Mouse (Mus musculus) CH12.LX (cell line): ENCODE measurements at regions not wholly inside any gene's neighbourhood (a gene's known extent, or its start where the extent isn't known, plus 50 kb on each side); places are given as distances from the start of the nearest gene placed in this dataset.

Experiments
- CHD2 ChIP-seq: IDR thresholded peaks from 2 replicates; pipeline ENCODE4 v1.6.1; 2011; ENCODE audit warnings: low read length, improper control_type of control experiment
- CTCF ChIP-seq, 2 experiments: IDR thresholded peaks in 1 of 2; conservative IDR thresholded peaks in 1 of 2; 2 replicates each; pipeline ENCODE4 v1.5.1; 2011 to 2012; ENCODE audit warnings: low read depth in 2 of 2, low read length in 2 of 2, improper control_type of control experiment in 1 of 2, inconsistent platforms in 1 of 2, mild to moderate bottlenecking in 1 of 2, moderate library complexity in 1 of 2
- ELF1 ChIP-seq: IDR thresholded peaks from 2 replicates; pipeline ENCODE4 v1.6.1; 2014; ENCODE audit warnings: low read depth, mild to moderate bottlenecking, inconsistent platforms, low read length, improper control_type of control experiment
- EP300 ChIP-seq: IDR thresholded peaks from 2 replicates; pipeline ENCODE4 v1.6.1; 2011; ENCODE audit warnings: low read length, improper control_type of control experiment
- JUN ChIP-seq: IDR thresholded peaks from 2 replicates; pipeline ENCODE4 v1.6.1; 2011; ENCODE audit warnings: low read depth, mild to moderate bottlenecking, low read length, improper control_type of control experiment, moderate library complexity; ENCODE audit not compliant: insufficient read depth
- MAX ChIP-seq: IDR thresholded peaks from 2 replicates; pipeline ENCODE4 v1.6.1; 2011; ENCODE audit warnings: low read length, improper control_type of control experiment
- MXI1 ChIP-seq: IDR thresholded peaks from 2 replicates; pipeline ENCODE4 v1.6.1; 2011; ENCODE audit warnings: mild to moderate bottlenecking, low read depth, low read length, improper control_type of control experiment
- NRF1 ChIP-seq: IDR thresholded peaks from 2 replicates; pipeline ENCODE4 v1.6.1; 2014; ENCODE audit warnings: low read depth, mild to moderate bottlenecking, inconsistent platforms, low read length, improper control_type of control experiment, moderate library complexity
- POLR2A ChIP-seq: IDR thresholded peaks from 2 replicates; pipeline ENCODE4 v1.6.1; 2011; ENCODE audit warnings: low read depth, mild to moderate bottlenecking, improper control_type of control experiment, low read length
- TBP ChIP-seq: conservative IDR thresholded peaks from 2 replicates; pipeline ENCODE4 v1.6.1; 2011; ENCODE audit warnings: low read depth, low read length, improper control_type of control experiment
- TCF12 ChIP-seq: IDR thresholded peaks from 2 replicates; pipeline ENCODE4 v1.6.1; 2014; ENCODE audit warnings: low read depth, mild to moderate bottlenecking, inconsistent platforms, low read length, improper control_type of control experiment
- ZC3H11A ChIP-seq: IDR thresholded peaks from 2 replicates; pipeline ENCODE4 v1.6.1; 2012; ENCODE audit warnings: low read depth, mild to moderate bottlenecking, inconsistent platforms, low read length, improper control_type of control experiment
- ZKSCAN1 ChIP-seq: IDR thresholded peaks from 2 replicates; pipeline ENCODE4 v1.6.1; 2012; ENCODE audit warnings: low read depth, inconsistent platforms, low read length, improper control_type of control experiment, borderline replicate concordance

DNA sequence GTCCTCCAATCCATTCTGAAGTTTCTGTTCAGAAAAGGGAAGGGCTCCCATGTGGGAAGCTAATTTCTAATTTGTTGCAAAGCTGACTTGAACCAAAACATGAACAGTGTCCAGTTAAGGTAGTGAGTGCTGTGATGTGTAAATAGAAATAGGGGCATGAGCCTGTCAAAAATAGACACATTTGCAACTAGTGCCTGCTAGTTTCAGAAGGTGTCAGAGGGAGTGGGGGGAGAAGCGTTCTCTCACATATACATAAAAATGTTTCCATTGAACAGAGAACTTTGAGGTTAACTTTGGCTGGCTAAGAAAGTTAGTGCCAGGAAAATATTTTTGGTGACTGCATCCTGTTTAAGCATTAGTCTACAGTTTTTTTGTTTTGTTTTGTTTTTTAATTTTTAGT, 118.8 kb downstream of the Otol1 start:
- TF ChIP-seq MAX (peak; percentile 42; the same call in 1 of the 2 replicates), NRF1 (no peak), ELF1 (no peak), CTCF (conservative IDR thresholded peaks at IDR 0.05 in 1 of 2, IDR thresholded peaks at IDR 0.05 in 1 of 2; ENCODE audit: low read depth in 2 of 2, low read length in 2 of 2) (no peak), EP300 (peak; percentile 96), TBP (no peak), MXI1 (peak; percentile 60; the same call in 1 of the 2 replicates), ZKSCAN1 (no peak; the same call in 1 of the 2 replicates), CHD2 (peak; percentile 72), POLR2A (no peak), ZC3H11A (no peak), JUN (peak; percentile 58; the same call in 1 of the 2 replicates), TCF12 (peak; percentile 69; the same call in 1 of the 2 replicates)
